Mouse (Mus musculus) adrenal gland, postnatal 14 days (tissue): ENCODE measurements around the gene 9430038I01Rik. TPM values are rescaled to one million over a fixed set of nuclear protein-coding genes. Genes with fewer than 3 reads are reported as not detected.

Experiments used
- DNase-seq: peaks from one replicate; pipeline ENCODE4 v3.0.0; 2021; ENCODE audit warnings: mixed read lengths
- total RNA-seq: library from RNA; stranded (reverse); gene quantifications from 2 replicates; pipeline ENCODE4 v1.2.3, GENCODE M21; 2021

9430038I01Rik gene
- total RNA-seq, 1 experiment from 2014 or later, result 9.3 TPM

DNA sequence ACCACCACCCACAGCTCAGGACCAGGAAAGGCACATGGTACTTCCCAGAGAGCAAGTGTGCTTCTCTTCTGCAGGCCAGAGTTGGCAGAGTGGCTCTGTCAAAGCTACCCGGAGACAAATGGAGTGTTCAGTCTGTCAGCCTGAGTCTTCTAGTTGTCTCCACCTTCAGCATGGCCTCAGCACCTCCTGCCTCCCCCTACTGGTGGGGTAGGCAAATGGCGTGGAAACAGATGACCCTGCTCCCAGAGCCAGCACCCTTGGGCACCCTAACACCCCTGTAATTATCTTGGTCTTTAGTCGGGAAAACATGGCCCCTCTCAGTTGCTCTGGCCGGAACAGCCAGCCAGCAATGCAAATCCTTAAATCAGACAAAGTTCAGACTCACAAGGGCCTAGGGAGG, 43.8 kb downstream of the 9430038I01Rik start:
- no peak for DNase-seq

DNA sequence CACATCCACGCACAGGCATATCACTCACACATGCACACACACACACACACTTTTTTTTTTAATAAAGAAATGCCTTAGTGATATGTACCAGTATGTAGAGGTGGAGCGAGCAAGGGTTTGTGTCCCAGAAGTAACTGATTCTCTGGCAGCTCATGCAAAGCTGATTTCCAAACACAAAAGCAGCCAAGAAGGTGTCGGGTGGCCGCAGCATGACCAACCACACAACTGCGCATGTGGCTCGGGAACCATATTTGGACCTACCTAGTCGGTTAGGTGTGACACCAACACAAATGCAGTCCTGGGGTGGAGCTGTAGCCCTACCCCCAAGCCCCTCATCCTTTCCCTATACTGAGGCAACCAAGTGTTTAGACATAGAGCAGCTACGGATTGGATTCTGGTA, 45.5 kb downstream of the 9430038I01Rik start:
- DNase-seq, result no peak

DNA sequence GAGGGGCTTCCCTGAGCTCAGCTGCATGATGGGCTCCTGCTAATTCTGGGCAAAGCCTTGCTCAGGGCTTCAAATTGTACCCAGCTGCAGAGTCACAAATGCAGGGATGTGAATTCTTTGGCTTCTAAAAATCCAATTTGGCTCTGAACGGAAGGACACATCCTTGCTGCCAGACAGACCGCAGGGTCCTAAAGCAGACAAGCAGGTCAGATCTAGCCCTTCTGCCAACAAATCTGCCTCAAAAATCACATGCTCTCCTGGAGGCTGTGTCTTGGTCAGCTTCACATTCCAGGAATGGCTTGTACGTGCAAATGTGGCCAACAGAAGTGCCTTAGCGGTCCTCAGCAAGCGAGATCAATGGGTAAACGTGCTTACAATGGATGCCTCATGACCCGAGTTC, 46.0 kb downstream of the 9430038I01Rik start:
- no peak for DNase-seq

DNA sequence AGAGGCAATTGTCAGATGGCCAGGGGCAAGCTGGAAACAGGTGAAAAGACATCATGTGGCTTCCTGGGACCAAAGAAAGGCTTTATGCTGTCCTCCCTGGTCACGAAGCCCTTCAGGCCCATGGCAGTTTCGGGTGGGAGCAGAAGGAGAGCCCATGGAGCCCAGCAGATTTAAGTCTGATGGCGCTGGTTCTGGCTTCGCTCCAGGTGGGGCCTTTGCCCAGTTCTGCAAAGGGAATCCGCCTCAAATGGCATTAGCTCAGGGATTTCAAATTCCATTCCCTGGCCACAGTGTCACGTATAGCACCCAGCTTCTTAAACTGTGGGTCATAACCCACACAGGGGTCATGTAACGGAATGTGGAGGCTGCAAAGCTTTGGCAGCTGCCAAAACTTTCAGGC, 63.7 kb downstream of the 9430038I01Rik start:
- DNase-seq, result peak; percentile 41

DNA sequence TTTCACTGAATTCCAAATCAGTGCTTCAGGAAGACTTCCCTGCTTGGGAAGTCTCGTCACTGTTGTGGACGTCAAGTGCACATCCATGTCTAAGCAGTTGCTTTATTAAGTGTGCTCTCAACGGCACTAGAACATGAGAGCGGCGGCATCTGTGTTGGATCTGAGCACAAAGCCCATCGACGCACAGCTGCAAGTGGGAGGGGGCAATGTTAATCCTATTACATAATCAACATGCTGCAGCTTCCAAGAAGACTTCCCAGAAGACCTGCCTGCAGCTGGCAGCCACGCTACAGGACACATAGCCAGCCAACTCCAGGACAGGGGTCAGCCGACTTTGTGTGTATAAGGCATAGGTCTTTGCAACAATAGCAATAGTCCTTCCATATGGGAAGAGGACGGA, 64.5 kb downstream of the 9430038I01Rik start:
- peak; percentile 28 for DNase-seq

DNA sequence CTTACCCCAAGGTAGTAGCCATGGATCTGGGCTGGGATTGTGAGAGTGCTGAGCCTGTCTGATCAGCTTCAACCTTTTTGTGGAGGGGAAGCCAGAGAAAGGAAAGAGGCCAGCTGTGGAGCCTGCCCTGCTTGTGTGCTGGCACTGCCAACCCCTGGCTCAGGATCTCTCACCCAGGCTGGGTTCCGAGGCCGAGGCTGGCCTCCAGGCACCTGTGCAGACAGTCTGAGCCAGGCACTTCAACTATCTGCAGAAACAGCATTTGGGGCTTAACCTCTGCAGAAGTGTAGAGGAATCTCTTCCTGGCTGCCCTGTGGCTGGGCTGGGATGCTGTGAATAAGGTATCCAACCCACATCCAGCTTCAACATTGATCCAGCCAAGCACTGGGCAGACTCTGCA, 76.6 kb downstream of the 9430038I01Rik start:
- DNase-seq, result no peak

Other genes starting within 250 kb of the 9430038I01Rik start
- gene Ebf3, start 96.3 kb downstream of the 9430038I01Rik start, total RNA-seq, result 12.6 and 13.1 TPM in 2 replicates
- 120 and 124 TPM in 2 replicates for gene Glrx3, start 26.9 kb upstream of the 9430038I01Rik start, total RNA-seq